Mouse (Mus musculus): Measurements from ENCODE around the gene Cnga1. TPM values are rescaled to one million over a fixed set of nuclear protein-coding genes. Genes with fewer than 3 reads are reported as not detected.
A peak's percentile ranks its signal among the peaks of the same experiment; 100 is the strongest.
"Not testable (repeated sequence)": the region's sequence is repeated elsewhere in the genome, so short reads cannot be mapped to it uniquely, and the experiment has no call there.

The Cnga1 gene
- total RNA-seq, 1 experiment: not detected

- Histone ChIP-seq H3K9ac (ENCODE audit: insufficient read depth, low read depth, low read length, poor library complexity, severe bottlenecking) (no peak within 1 kb of the TSS), H3K4me1 (ENCODE audit: control insufficient read depth in 2 of 2, insufficient read depth in 2 of 2, low read length in 2 of 2, poor library complexity in 1 of 2) (no peaks in the 10 kb centered on the region), H3K4me3 (ENCODE audit: insufficient read depth in 1 of 2, low read depth in 1 of 2, low read length in 2 of 2, poor library complexity in 1 of 2, severe bottlenecking in 1 of 2) (peak within 1 kb of the TSS; percentile 36 to 63), H3K9me3 (ENCODE audit: control insufficient read depth, insufficient read depth, low read depth, low read length) (no peaks in the 10 kb centered on the region), H3K36me3 (ENCODE audit: control insufficient read depth, insufficient read depth, low read length, poor library complexity, severe bottlenecking) (no peaks in the 10 kb centered on the region), H3K27ac (ENCODE audit: insufficient read depth, low read depth, low read length, poor library complexity, severe bottlenecking) (no peak within 1 kb of the TSS)
- in situ Hi-C loops (cut with MboI; ENCODE audit: low sequenced_read_pairs in 2 of 2, unreplicated experiment in 2 of 2): no loop called here
- TF ChIP-seq HCFC1 (IDR thresholded peaks at IDR 0.05; ENCODE audit: borderline replicate concordance, insufficient read depth, low read length) (no peak), ZNF384 (IDR thresholded peaks at IDR 0.05; ENCODE audit: low read depth, low read length) (no peak), ZC3H11A (IDR thresholded peaks at IDR 0.05; ENCODE audit: borderline replicate concordance, low read depth, low read length) (no peak)
- DNase-seq (ENCODE audit: low read depth, low spot score): no peak
Observed at GRCm38 (mm10) chr5:72587192-72587681, 56.8 kb downstream of the Cnga1 start, which contains the start of gene Gm5868. TSS of gene Gm5868 (minus strand) at chr5:72587551.

GRCm38 (mm10) chr5:72586667-72587191 is 57.3 kb downstream of the Cnga1 start:
- in situ Hi-C loops (cut with MboI; ENCODE audit: low sequenced_read_pairs in 2 of 2, unreplicated experiment in 2 of 2); H3K36me3 ChIP-seq (ENCODE audit: control insufficient read depth, insufficient read depth, low read length, poor library complexity, severe bottlenecking); DNase-seq (ENCODE audit: low read depth, low spot score); H3K4me1 ChIP-seq (ENCODE audit: control insufficient read depth in 2 of 2, insufficient read depth in 2 of 2, low read length in 2 of 2, poor library complexity in 1 of 2); H3K27ac ChIP-seq (ENCODE audit: insufficient read depth, low read depth, low read length, poor library complexity, severe bottlenecking); H3K9me3 ChIP-seq (ENCODE audit: control insufficient read depth, insufficient read depth, low read depth, low read length); H3K9ac ChIP-seq (ENCODE audit: insufficient read depth, low read depth, low read length, poor library complexity, severe bottlenecking): not testable (repeated sequence)
- H3K4me3 ChIP-seq (ENCODE audit: insufficient read depth in 1 of 2, low read depth in 1 of 2, low read length in 2 of 2, poor library complexity in 1 of 2, severe bottlenecking in 1 of 2): peak overlapping the region; percentile 36 to 63

GRCm38 (mm10) chr5:72586122-72586521 is 58.0 kb downstream of the Cnga1 start:
- in situ Hi-C loops (cut with MboI; ENCODE audit: low sequenced_read_pairs in 2 of 2, unreplicated experiment in 2 of 2); DNase-seq (ENCODE audit: low read depth, low spot score); H3K4me3 ChIP-seq (ENCODE audit: insufficient read depth in 1 of 2, low read depth in 1 of 2, low read length in 2 of 2, poor library complexity in 1 of 2, severe bottlenecking in 1 of 2); H3K4me1 ChIP-seq (ENCODE audit: control insufficient read depth in 2 of 2, insufficient read depth in 2 of 2, low read length in 2 of 2, poor library complexity in 1 of 2); H3K27ac ChIP-seq (ENCODE audit: insufficient read depth, low read depth, low read length, poor library complexity, severe bottlenecking); H3K9ac ChIP-seq (ENCODE audit: insufficient read depth, low read depth, low read length, poor library complexity, severe bottlenecking); H3K9me3 ChIP-seq (ENCODE audit: control insufficient read depth, insufficient read depth, low read depth, low read length); H3K36me3 ChIP-seq (ENCODE audit: control insufficient read depth, insufficient read depth, low read length, poor library complexity, severe bottlenecking): not testable (repeated sequence)

- in situ Hi-C loops (cut with MboI; ENCODE audit: low sequenced_read_pairs in 2 of 2, unreplicated experiment in 2 of 2); DNase-seq (ENCODE audit: low read depth, low spot score); H3K9me3 ChIP-seq (ENCODE audit: control insufficient read depth, insufficient read depth, low read depth, low read length); H3K36me3 ChIP-seq (ENCODE audit: control insufficient read depth, insufficient read depth, low read length, poor library complexity, severe bottlenecking); H3K27ac ChIP-seq (ENCODE audit: insufficient read depth, low read depth, low read length, poor library complexity, severe bottlenecking); H3K4me1 ChIP-seq (ENCODE audit: control insufficient read depth in 2 of 2, insufficient read depth in 2 of 2, low read length in 2 of 2, poor library complexity in 1 of 2): not testable (repeated sequence)
- Histone ChIP-seq H3K4me3 (ENCODE audit: insufficient read depth in 1 of 2, low read depth in 1 of 2, low read length in 2 of 2, poor library complexity in 1 of 2, severe bottlenecking in 1 of 2) (peak within 1 kb of the TSS; percentile 60 to 62), H3K9ac (ENCODE audit: insufficient read depth, low read depth, low read length, poor library complexity, severe bottlenecking) (peak within 1 kb of the TSS; percentile 33)
Observed at GRCm38 (mm10) chr5:72580970-72581332, 63.1 kb downstream of the Cnga1 start, which contains the start of gene Zar1. TSS of gene Zar1 (minus strand) at chr5:72581254.

- in situ Hi-C loops (cut with MboI; ENCODE audit: low sequenced_read_pairs in 2 of 2, unreplicated experiment in 2 of 2); DNase-seq (ENCODE audit: low read depth, low spot score); H3K4me1 ChIP-seq (ENCODE audit: control insufficient read depth in 2 of 2, insufficient read depth in 2 of 2, low read length in 2 of 2, poor library complexity in 1 of 2); H3K36me3 ChIP-seq (ENCODE audit: control insufficient read depth, insufficient read depth, low read length, poor library complexity, severe bottlenecking); H3K9me3 ChIP-seq (ENCODE audit: control insufficient read depth, insufficient read depth, low read depth, low read length); H3K27ac ChIP-seq (ENCODE audit: insufficient read depth, low read depth, low read length, poor library complexity, severe bottlenecking): not testable (repeated sequence)
- Histone ChIP-seq H3K9ac (ENCODE audit: insufficient read depth, low read depth, low read length, poor library complexity, severe bottlenecking) (peak overlapping the region; percentile 33), H3K4me3 (ENCODE audit: insufficient read depth in 1 of 2, low read depth in 1 of 2, low read length in 2 of 2, poor library complexity in 1 of 2, severe bottlenecking in 1 of 2) (peak overlapping the region; percentile 60 to 62)
Observed at GRCm38 (mm10) chr5:72580088-72580969, 63.7 kb downstream of the Cnga1 start.

GRCm38 (mm10) chr5:72579599-72579998 is 64.5 kb downstream of the Cnga1 start:
- H3K36me3 ChIP-seq (ENCODE audit: control insufficient read depth, insufficient read depth, low read length, poor library complexity, severe bottlenecking); H3K9ac ChIP-seq (ENCODE audit: insufficient read depth, low read depth, low read length, poor library complexity, severe bottlenecking); DNase-seq (ENCODE audit: low read depth, low spot score); H3K9me3 ChIP-seq (ENCODE audit: control insufficient read depth, insufficient read depth, low read depth, low read length); H3K27ac ChIP-seq (ENCODE audit: insufficient read depth, low read depth, low read length, poor library complexity, severe bottlenecking); in situ Hi-C loops (cut with MboI; ENCODE audit: low sequenced_read_pairs in 2 of 2, unreplicated experiment in 2 of 2); H3K4me3 ChIP-seq (ENCODE audit: insufficient read depth in 1 of 2, low read depth in 1 of 2, low read length in 2 of 2, poor library complexity in 1 of 2, severe bottlenecking in 1 of 2); H3K4me1 ChIP-seq (ENCODE audit: control insufficient read depth in 2 of 2, insufficient read depth in 2 of 2, low read length in 2 of 2, poor library complexity in 1 of 2): not testable (repeated sequence)
